Mouse (Mus musculus) liver, postnatal 0 days (tissue): ENCODE results near the gene Ajuba. TPM values are rescaled to one million over a fixed set of nuclear protein-coding genes. Genes with fewer than 3 reads are reported as not detected.
A peak's percentile ranks its signal among the peaks of the same experiment; 100 is the strongest.

Experiments used
- ATAC-seq: fragments of 200-750 bp; cut with Nextera tagmentation; 2 replicates; pipeline ENCODE4 v1.8.0; 2017; ENCODE audit warnings: mild to moderate bottlenecking, moderate library complexity
- DNase-seq: peaks from one replicate; pipeline ENCODE4 v3.0.0-alpha.2; 2016
- H3K27ac ChIP-seq: fragments of 300-500 bp; sonication (generic); 2 replicates; pipeline ENCODE4 v1.5.1; 2014; ENCODE audit warnings: antibody characterized with exemption, moderate library complexity, mild to moderate bottlenecking, low read depth
- H3K27me3 ChIP-seq: fragments of 300-500 bp; sonication (generic); 2 replicates; pipeline ENCODE4 v1.6.1; 2014; ENCODE audit warnings: low read length, control low read depth, mixed read lengths; ENCODE audit not compliant: insufficient read depth
- H3K36me3 ChIP-seq: fragments of 300-500 bp; sonication (generic); replicated peaks from 2 replicates; pipeline ENCODE4 v1.6.1; 2014; ENCODE audit warnings: mild to moderate bottlenecking, control low read depth, low read length, moderate library complexity, mixed read lengths; ENCODE audit not compliant: insufficient read depth
- H3K4me1 ChIP-seq: fragments of 300-500 bp; sonication (generic); 2 replicates; pipeline ENCODE4 v1.6.1; 2014; ENCODE audit warnings: antibody characterized with exemption, mild to moderate bottlenecking, control low read depth; ENCODE audit not compliant: insufficient read depth
- H3K4me2 ChIP-seq: fragments of 300-500 bp; sonication (generic); 2 replicates; pipeline ENCODE4 v1.6.1; 2014; ENCODE audit warnings: low read depth, mild to moderate bottlenecking, low read length, moderate library complexity, mixed read lengths
- H3K4me3 ChIP-seq: fragments of 300-500 bp; sonication (generic); 2 replicates; pipeline ENCODE4 v1.5.1; 2014; ENCODE audit warnings: low read depth, low read length
- H3K9ac ChIP-seq: fragments of 300-500 bp; sonication (generic); replicated peaks from 2 replicates; pipeline ENCODE4 v1.6.1; 2014; ENCODE audit warnings: mild to moderate bottlenecking, moderate library complexity
- H3K9me3 ChIP-seq: fragments of 300-500 bp; sonication (generic); 2 replicates; pipeline ENCODE4 v1.6.1; 2016; ENCODE audit warnings: mild to moderate bottlenecking, control low read depth, low read length, mixed read lengths
- CTCF ChIP-seq: sonication (generic); IDR thresholded peaks from 2 replicates; pipeline ENCODE4 v1.5.1; 2016; ENCODE audit warnings: antibody characterized with exemption, low read depth
- EP300 ChIP-seq: IDR thresholded peaks from 2 replicates; pipeline ENCODE4 v1.6.1; 2016; ENCODE audit warnings: antibody characterized with exemption, low read depth, mild to moderate bottlenecking
- WGBS: fragments of 180-500 bp; shearing (Covaris S2); extraction: QIAGEN DNeasy Blood & Tissue Kit; methylation state at CpG from one replicate; pipeline ENCODE4 v1.1.7; 2014; ENCODE audit not compliant: insufficient replicate concordance; 5-methylcytosine and 5-hydroxymethylcytosine counted together
- polyA plus RNA-seq: library from polyadenylated mRNA; unstranded; fragments of >200 nt; fragmentation: Nextera tagmentation; extraction: Ambion mirVana; gene quantifications from 2 replicates; pipeline ENCODE4 v1.2.1, GENCODE M21; 2015

Gene Ajuba
- polyA plus RNA-seq, 1 experiment from 2014 or later: 6.6 TPM

DNA sequence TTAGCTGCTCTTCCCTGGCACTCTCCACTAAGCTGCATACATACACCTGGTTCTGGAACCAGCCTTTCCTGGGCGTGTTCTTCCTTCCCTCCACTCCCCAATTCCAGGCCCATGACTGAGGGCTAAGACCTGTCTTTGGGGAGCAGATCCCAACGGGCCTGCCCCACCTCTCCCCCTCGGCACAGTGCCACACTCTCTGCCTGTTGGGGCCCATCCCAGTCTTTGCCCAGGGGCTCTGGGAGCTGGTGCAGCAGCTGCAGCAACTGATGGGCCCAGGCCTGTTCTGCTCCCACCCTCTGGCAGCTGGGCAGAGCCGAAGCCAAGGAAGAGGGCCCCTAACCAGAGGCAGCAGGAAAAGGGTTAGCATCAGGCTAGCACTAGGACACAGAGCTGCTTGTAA is 3.1 kb downstream of the Ajuba start:
- DNase-seq (no peak), ATAC-seq (no peak)
- H3K4me2 ChIP-seq: 0 out of 2 replicates have a peak overlapping the region, but pooled peaks have one; percentile 97
- peaks cover 41% of the 10 kb centered on the region for H3K27me3 ChIP-seq
- WGBS: 55% methylated on average over 4 of the region's 4 CpGs
- H3K4me3 ChIP-seq: no peak overlapping the region
- no peaks in the 10 kb centered on the region; the same call in 1 of the 2 replicates for H3K36me3 ChIP-seq
- peak overlapping the region; percentile 12; the same call in 1 of the 2 replicates for H3K9ac ChIP-seq
- no peak for TF ChIP-seq EP300
- no peak for TF ChIP-seq CTCF
- peaks cover 48% of the 10 kb centered on the region for H3K4me1 ChIP-seq
- H3K9me3 ChIP-seq: no peaks in the 10 kb centered on the region
- H3K27ac ChIP-seq: no peak overlapping the region

DNA sequence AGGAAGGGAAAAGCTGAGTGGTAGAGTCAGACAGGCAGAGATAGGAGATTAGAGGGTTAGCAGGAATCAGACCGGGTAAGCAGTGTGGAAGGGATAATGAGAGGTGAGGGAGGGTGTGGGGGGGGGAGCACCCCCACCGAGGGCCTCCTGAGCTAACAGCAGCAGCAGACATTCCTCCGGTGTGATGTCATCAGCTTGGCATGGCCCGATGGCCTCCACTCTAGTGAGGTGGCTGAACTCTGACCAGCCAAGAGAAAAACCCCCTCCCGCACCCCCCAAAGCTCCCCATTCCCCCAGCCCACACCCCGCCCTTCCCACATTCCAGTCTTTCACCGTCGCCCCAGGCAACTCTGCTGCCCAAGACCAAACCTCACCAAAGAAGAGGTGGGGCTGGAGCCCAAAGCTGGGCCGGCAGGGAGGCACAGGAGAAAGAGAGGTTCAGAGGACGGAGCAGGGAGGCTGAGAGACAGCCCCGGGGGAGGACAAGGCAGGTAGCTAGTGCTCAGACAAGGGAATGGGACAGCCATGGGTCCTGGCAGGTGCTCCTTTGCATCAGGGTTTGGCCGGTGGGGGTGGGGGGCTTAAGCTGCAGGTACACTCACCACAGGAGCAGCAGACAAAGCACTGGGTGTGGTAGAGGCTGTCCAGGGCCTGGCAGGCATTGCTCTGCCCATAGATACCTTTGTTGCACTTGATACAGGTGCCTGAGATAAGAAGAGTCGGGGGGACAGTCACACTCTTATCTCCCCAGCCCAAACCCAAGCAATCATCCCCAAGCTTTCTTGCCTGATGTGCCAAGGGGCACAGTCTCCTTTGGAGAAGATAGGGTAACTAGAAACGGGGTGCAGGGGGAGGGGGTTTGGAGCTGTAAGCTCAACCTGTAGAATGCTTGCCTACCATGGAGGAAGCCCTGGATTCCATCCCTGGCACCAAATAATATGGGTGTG is 4.3 kb downstream of the Ajuba start:
- 26% methylated on average over 14 of the region's 14 CpGs for WGBS
- peaks cover 3% of the 10 kb centered on the region; the same call in 1 of the 2 replicates for H3K36me3 ChIP-seq
- peak; percentile 62 for DNase-seq
- no peak overlapping the region for H3K4me3 ChIP-seq
- H3K4me2 ChIP-seq: 0 out of 2 replicates have a peak overlapping the region, but pooled peaks have one; percentile 32
- peak; percentile 59 for ATAC-seq
- TF ChIP-seq EP300 (no peak), CTCF (no peak)
- H3K27ac ChIP-seq: peak overlapping the region; percentile 39
- H3K27me3 ChIP-seq: peaks cover 41% of the 10 kb centered on the region
- no peaks in the 10 kb centered on the region for H3K9me3 ChIP-seq
- peaks cover 39% of the 10 kb centered on the region for H3K4me1 ChIP-seq
- peak overlapping the region; percentile 30 for H3K9ac ChIP-seq

DNA sequence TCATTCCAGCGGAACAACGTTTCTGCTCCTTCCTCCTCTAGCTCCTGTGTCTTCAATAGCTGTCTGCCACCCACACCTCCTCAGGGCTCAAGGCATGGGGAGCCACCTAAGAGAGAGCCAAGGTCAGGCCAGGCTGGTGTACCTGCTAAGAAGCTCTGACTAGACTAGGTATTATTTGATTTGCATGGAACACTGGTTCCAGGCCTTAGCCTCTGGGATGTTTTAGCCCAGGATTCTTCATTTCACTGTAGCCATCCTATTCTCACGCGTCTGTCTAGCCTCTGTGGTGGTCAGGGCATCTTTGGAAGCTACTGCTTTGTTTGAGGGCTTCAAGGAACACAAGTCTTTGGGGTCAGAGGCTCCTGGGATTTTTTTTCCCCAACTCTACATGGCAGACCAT is 5.2 kb downstream of the Ajuba start:
- no peak for TF ChIP-seq CTCF
- TF ChIP-seq EP300: no peak
- whole genome bisulfite sequencing: 61% methylated on average over 4 of the region's 4 CpGs
- no peak overlapping the region; the same call in 1 of the 2 replicates for H3K27ac ChIP-seq
- ATAC-seq: no peak
- no peaks in the 10 kb centered on the region for H3K9me3 ChIP-seq
- no peak overlapping the region for H3K4me2 ChIP-seq
- no peak for DNase-seq
- H3K36me3 ChIP-seq: peaks cover 6% of the 10 kb centered on the region; the same call in 1 of the 2 replicates
- H3K4me3 ChIP-seq: no peak overlapping the region
- H3K4me1 ChIP-seq: peaks cover 39% of the 10 kb centered on the region
- peaks cover 32% of the 10 kb centered on the region for H3K27me3 ChIP-seq
- peak overlapping the region; percentile 30; the same call in 1 of the 2 replicates for H3K9ac ChIP-seq

DNA sequence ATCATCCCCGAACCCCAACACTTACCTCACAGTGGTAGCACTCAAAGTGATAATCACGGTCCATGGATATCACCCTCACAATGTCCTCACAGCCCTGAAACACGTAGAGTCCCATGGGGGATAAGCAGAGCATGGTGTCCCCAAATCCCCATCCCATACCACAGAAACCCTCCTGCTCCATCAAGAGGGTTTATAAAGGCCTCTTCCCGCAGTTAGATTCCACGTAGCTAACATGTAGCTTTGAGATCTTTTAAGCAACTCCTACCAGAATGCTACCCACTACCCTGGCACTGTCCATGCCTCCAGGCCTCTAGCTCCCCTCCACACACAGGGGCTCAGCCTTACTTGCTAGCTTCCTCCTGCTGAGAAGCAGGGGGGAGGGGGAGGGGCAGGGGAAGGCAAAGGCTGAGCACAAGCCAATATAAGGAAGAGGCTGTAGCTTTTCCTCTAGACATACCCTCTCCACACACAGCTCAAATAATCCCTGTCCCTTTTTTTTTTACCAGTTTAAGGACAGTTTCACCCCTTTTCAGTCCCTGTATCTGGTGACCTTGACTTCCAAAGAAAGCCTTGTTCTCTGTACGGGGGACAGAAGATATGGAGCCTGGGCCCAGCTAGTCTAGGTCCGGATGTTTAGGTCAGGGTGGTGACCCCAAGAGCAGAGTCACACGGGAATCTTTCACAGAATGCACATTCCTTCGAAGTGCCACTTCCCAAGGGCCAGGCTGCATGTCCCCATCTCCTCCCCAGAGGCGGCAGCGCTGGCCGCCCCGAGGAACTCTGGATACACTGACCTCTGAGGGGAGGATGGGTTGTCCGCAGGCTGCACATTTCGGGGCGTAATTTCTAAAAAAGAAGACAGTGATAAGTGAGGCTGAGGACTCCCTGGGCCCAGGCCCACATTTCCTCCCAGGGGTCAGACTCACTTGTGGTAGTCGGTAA is 7.6 kb downstream of the Ajuba start:
- H3K9ac ChIP-seq: no peak overlapping the region
- peaks cover 6% of the 10 kb centered on the region for H3K36me3 ChIP-seq
- H3K4me1 ChIP-seq: peaks cover 24% of the 10 kb centered on the region
- TF ChIP-seq EP300 (no peak), CTCF (no peak)
- ATAC-seq (no peak), DNase-seq (peak; percentile 47)
- no peak overlapping the region for H3K4me3 ChIP-seq
- H3K27ac ChIP-seq: 0 out of 2 replicates have a peak overlapping the region, but pooled peaks have one; percentile 7
- peaks cover 8% of the 10 kb centered on the region; the same call in 1 of the 2 replicates for H3K27me3 ChIP-seq
- H3K9me3 ChIP-seq: no peaks in the 10 kb centered on the region
- H3K4me2 ChIP-seq: no peak overlapping the region
- 70% methylated on average over 17 of the region's 17 CpGs for WGBS

DNA sequence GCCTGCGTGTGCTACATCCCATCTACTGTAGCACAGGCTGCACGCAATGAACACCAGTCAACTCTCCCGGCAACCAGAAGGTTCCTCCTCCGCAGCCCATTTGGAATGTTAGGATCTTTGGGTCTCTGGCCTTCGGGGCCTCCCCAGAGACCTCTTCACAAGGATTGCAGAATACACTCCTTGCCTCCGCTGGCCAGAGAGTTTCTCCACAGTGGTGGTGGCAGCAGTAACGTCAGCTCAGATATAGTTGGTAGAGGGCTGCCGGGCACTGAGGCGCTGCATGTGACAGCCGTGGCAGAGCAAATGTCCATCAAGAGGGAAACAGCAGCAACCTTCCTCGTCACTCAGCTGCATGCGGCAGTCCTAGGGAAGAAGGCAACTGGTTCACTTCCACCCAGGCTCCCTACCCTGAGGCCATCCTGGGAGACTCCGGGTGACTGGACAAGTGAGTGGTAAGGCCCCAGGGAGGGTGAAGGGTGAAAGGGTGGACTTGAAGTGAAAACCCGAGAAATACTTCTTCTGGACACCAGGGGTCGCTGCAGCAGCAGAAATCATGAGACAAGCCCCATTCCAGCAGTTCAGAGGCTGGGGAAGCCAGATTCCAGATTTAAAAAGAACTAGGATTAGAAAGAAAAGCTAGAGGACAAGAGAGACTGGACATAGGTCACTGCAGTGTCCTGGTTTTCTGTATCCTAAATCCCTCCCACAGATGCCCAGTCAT is 8.5 kb downstream of the Ajuba start:
- H3K27me3 ChIP-seq: no peaks in the 10 kb centered on the region
- peak; percentile 89 for TF ChIP-seq CTCF
- no peak for TF ChIP-seq EP300
- ATAC-seq: peak; percentile 47; the same call in 1 of the 2 replicates
- no peak overlapping the region for H3K4me2 ChIP-seq
- H3K9ac ChIP-seq: no peak overlapping the region
- WGBS: 66% methylated on average over 15 of the region's 15 CpGs
- H3K9me3 ChIP-seq: no peaks in the 10 kb centered on the region
- no peak overlapping the region for H3K27ac ChIP-seq
- H3K4me3 ChIP-seq: no peak overlapping the region
- H3K4me1 ChIP-seq: peaks cover 22% of the 10 kb centered on the region
- peaks cover 6% of the 10 kb centered on the region for H3K36me3 ChIP-seq
- DNase-seq: peak; percentile 82
